Mouse (Mus musculus): ENCODE data around the gene Map6.

GRCm38 (mm10) chr7:99224225-99224624 lies 43.0 kb upstream of the Map6 start:
- TF ChIP-seq TAL1 (IDR thresholded peaks at IDR 0.05; ENCODE audit: low read length) (no peak), GATA1 (IDR thresholded peaks at IDR 0.05; ENCODE audit: low read length) (no peak)

Measured in erythroblast, embryonic 14.5 days (primary cell).